Mouse (Mus musculus) cerebellum, adult 11-12 months (tissue): ENCODE data around the gene Rem2.
A peak's percentile ranks its signal among the peaks of the same experiment; 100 is the strongest.

Experiments
- DNase-seq: peaks from one replicate; pipeline ENCODE4 v3.0.0; 2022

Rem2 gene

GRCm38 (mm10) chr14:54443712-54444618 is 31.9 kb upstream of the Rem2 start:
- no peak for DNase-seq

GRCm38 (mm10) chr14:54445476-54445875 is 30.4 kb upstream of the Rem2 start:
- DNase-seq: no peak

GRCm38 (mm10) chr14:54453566-54453965 is 22.3 kb upstream of the Rem2 start:
- DNase-seq: no peak

- no peak for DNase-seq
Measured at GRCm38 (mm10) chr14:54454669-54455528, 21.0 kb upstream of the Rem2 start.

- DNase-seq: no peak
Measured at GRCm38 (mm10) chr14:54457907-54458569, 17.9 kb upstream of the Rem2 start.

GRCm38 (mm10) chr14:54462146-54462545 is 13.8 kb upstream of the Rem2 start:
- no peak for DNase-seq

GRCm38 (mm10) chr14:54463108-54463958 is 12.6 kb upstream of the Rem2 start:
- DNase-seq: no peak

- peak; percentile 84 for DNase-seq
Measured at GRCm38 (mm10) chr14:54463959-54464292, 12.0 kb upstream of the Rem2 start, which contains the start of gene Lrp10. Lrp10 (plus strand) TSS chr14:54464137.

GRCm38 (mm10) chr14:54464293-54465005 is 11.5 kb upstream of the Rem2 start:
- DNase-seq: peak; percentile 73

GRCm38 (mm10) chr14:54471467-54471866 is 4.4 kb upstream of the Rem2 start:
- DNase-seq: no peak

GRCm38 (mm10) chr14:54472671-54473070 is 3.2 kb upstream of the Rem2 start:
- no peak for DNase-seq

GRCm38 (mm10) chr14:54474744-54475143 is 1.2 kb upstream of the Rem2 start:
- no peak for DNase-seq

GRCm38 (mm10) chr14:54477172-54477909 is 1.4 kb downstream of the Rem2 start:
- peak; percentile 39 for DNase-seq

- DNase-seq: no peak
Measured at GRCm38 (mm10) chr14:54479451-54479920, 3.6 kb downstream of the Rem2 start.

GRCm38 (mm10) chr14:54480673-54481072 is 4.8 kb downstream of the Rem2 start:
- no peak for DNase-seq

- DNase-seq: no peak
Measured at GRCm38 (mm10) chr14:54481402-54481801, 5.5 kb downstream of the Rem2 start.

GRCm38 (mm10) chr14:54482498-54482897 is 6.6 kb downstream of the Rem2 start:
- DNase-seq: no peak

GRCm38 (mm10) chr14:54485899-54486298 is 10.0 kb downstream of the Rem2 start:
- DNase-seq: no peak

- DNase-seq: no peak
Measured at GRCm38 (mm10) chr14:54487732-54488131, 11.8 kb downstream of the Rem2 start.

GRCm38 (mm10) chr14:54488350-54488749 is 12.4 kb downstream of the Rem2 start:
- DNase-seq: no peak
